Mouse (Mus musculus) thymus, postnatal 25 days (tissue): ENCODE results near the gene Pin4.
A peak's percentile ranks its signal among the peaks of the same experiment; 100 is the strongest.
"Not testable (repeated sequence)": the region's sequence is repeated elsewhere in the genome, so short reads cannot be mapped to it uniquely, and the experiment has no call there.

Experiments
- DNase-seq: peaks from one replicate; pipeline ENCODE4 v3.0.0; 2022

Gene Pin4

GRCm38 (mm10) chrX:102119042-102119864 is at the start of gene Pin4:
Pin4 (plus strand) TSS chrX:102119447.
- DNase-seq = peak; percentile 91

GRCm38 (mm10) chrX:102070591-102071471 is 48.4 kb upstream of the Pin4 start, which contains the start of gene Rtl5:
Rtl5 (minus strand) TSS chrX:102071304.
- DNase-seq = peak; percentile 66

GRCm38 (mm10) chrX:102071517-102071916 is 47.7 kb upstream of the Pin4 start:
- DNase-seq = no peak

- DNase-seq = no peak
These were observed 45.5 kb upstream of the Pin4 start for GRCm38 (mm10) chrX:102073605-102074325.

- no peak for DNase-seq
These were observed 44.8 kb upstream of the Pin4 start for GRCm38 (mm10) chrX:102074435-102074834.

- DNase-seq = no peak
These were observed 44.1 kb upstream of the Pin4 start for GRCm38 (mm10) chrX:102075158-102075557.

- no peak for DNase-seq
These were observed 42.1 kb upstream of the Pin4 start for GRCm38 (mm10) chrX:102076886-102077765.

- DNase-seq = no peak
These were observed 38.2 kb upstream of the Pin4 start for GRCm38 (mm10) chrX:102081076-102081475.

GRCm38 (mm10) chrX:102081573-102082279 is 37.5 kb upstream of the Pin4 start:
- DNase-seq = no peak

GRCm38 (mm10) chrX:102082340-102082739 is 36.9 kb upstream of the Pin4 start:
- no peak for DNase-seq

GRCm38 (mm10) chrX:102085798-102086443 is 33.3 kb upstream of the Pin4 start:
- DNase-seq = no peak

- DNase-seq = no peak
These were observed 28.6 kb upstream of the Pin4 start for GRCm38 (mm10) chrX:102090605-102091004.

GRCm38 (mm10) chrX:102094381-102094904 is 24.8 kb upstream of the Pin4 start:
- DNase-seq = no peak

- DNase-seq = no peak
These were observed 17.4 kb upstream of the Pin4 start for GRCm38 (mm10) chrX:102101886-102102285.

GRCm38 (mm10) chrX:102103830-102104229 is 15.4 kb upstream of the Pin4 start:
- not testable (repeated sequence) for DNase-seq

- not testable (repeated sequence) for DNase-seq
These were observed 9.9 kb upstream of the Pin4 start for GRCm38 (mm10) chrX:102109349-102109748.

- no peak for DNase-seq
These were observed 3.6 kb upstream of the Pin4 start for GRCm38 (mm10) chrX:102115676-102116075.

GRCm38 (mm10) chrX:102121321-102121720 is 2.1 kb downstream of the Pin4 start:
- no peak for DNase-seq

GRCm38 (mm10) chrX:102141157-102141556 is 21.9 kb downstream of the Pin4 start:
- DNase-seq = no peak
